Mouse (Mus musculus) CH12.LX (cell line): ENCODE data around the gene Snrk. TPM values are rescaled to one million over a fixed set of nuclear protein-coding genes. Genes with fewer than 3 reads are reported as not detected.

Source experiments
- DNase-seq: peaks from one replicate; pipeline ENCODE4 v3.0.0-alpha.2; 2013; ENCODE audit errors: extremely low read depth
- H3K27ac ChIP-seq: 2 replicates; pipeline ENCODE4 v1.5.1; 2012; ENCODE audit warnings: low read depth, mild to moderate bottlenecking, control low read depth, moderate library complexity; ENCODE audit not compliant: insufficient read depth
- H3K27me3 ChIP-seq: replicated peaks from 2 replicates; pipeline ENCODE3; 2012; ENCODE audit warnings: inconsistent platforms
- H3K36me3 ChIP-seq, 2 experiments: replicated peaks in 1 of 2; 2 replicates each; pipeline versions ENCODE3 to v1.6.1; 2012; ENCODE audit warnings: inconsistent platforms in 1 of 2, low read length in 1 of 2, mild to moderate bottlenecking in 1 of 2, mixed read lengths in 1 of 2, moderate library complexity in 1 of 2; ENCODE audit not compliant: control insufficient read depth in 1 of 2, insufficient read depth in 1 of 2
- H3K4me1 ChIP-seq, 2 experiments: 2 replicates each; pipeline ENCODE4 v1.6.1; 2012; ENCODE audit warnings: inconsistent platforms in 1 of 2, moderate library complexity in 1 of 2; ENCODE audit not compliant: insufficient read depth in 2 of 2, control insufficient read depth in 1 of 2
- H3K4me2 ChIP-seq: 2 replicates; pipeline ENCODE4 v1.6.1; 2012; ENCODE audit warnings: low read depth, mild to moderate bottlenecking, control low read depth; ENCODE audit not compliant: poor library complexity, insufficient read depth, severe bottlenecking
- H3K4me3 ChIP-seq, 3 experiments: fragments of 150-350 bp in 1 of 3; sonication (generic) in 1 of 3; replicated peaks in 1 of 3; 2 replicates each; pipeline versions ENCODE3 to v1.5.1; 2011 to 2012; ENCODE audit warnings: low read depth in 2 of 3, low read length in 2 of 3, mild to moderate bottlenecking in 2 of 3, moderate library complexity in 2 of 3, control low read depth in 1 of 3, improper control_type of control experiment in 1 of 3, inconsistent platforms in 1 of 3, mixed read lengths in 1 of 3; ENCODE audit not compliant: poor library complexity in 1 of 3
- H3K79me2 ChIP-seq: replicated peaks from 2 replicates; pipeline ENCODE4 v1.6.1; 2012; ENCODE audit warnings: mild to moderate bottlenecking, moderate library complexity; ENCODE audit not compliant: control insufficient read depth, poor library complexity, insufficient read depth, severe bottlenecking; ENCODE audit errors: extremely low read depth
- H3K9ac ChIP-seq: 2 replicates; pipeline ENCODE4 v1.6.1; 2012; ENCODE audit warnings: low read depth, mild to moderate bottlenecking, control low read depth, moderate library complexity; ENCODE audit not compliant: insufficient read depth
- H3K9me3 ChIP-seq: replicated peaks from 2 replicates; pipeline ENCODE3; 2012; ENCODE audit warnings: low read length, inconsistent platforms, mixed read lengths
- CHD1 ChIP-seq: IDR thresholded peaks from 2 replicates; pipeline ENCODE4 v1.6.1; 2012; ENCODE audit warnings: low read depth, low read length, improper control_type of control experiment, inconsistent platforms
- CHD2 ChIP-seq: IDR thresholded peaks from 2 replicates; pipeline ENCODE4 v1.6.1; 2011; ENCODE audit warnings: low read length, improper control_type of control experiment
- CTCF ChIP-seq, 2 experiments: IDR thresholded peaks in 1 of 2; conservative IDR thresholded peaks in 1 of 2; 2 replicates each; pipeline ENCODE4 v1.5.1; 2011 to 2012; ENCODE audit warnings: low read depth in 2 of 2, low read length in 2 of 2, improper control_type of control experiment in 1 of 2, inconsistent platforms in 1 of 2, mild to moderate bottlenecking in 1 of 2, moderate library complexity in 1 of 2
- E2F4 ChIP-seq: IDR thresholded peaks from 2 replicates; pipeline ENCODE4 v1.6.1; 2011; ENCODE audit warnings: low read depth, low read length, improper control_type of control experiment; ENCODE audit not compliant: insufficient replicate concordance
- ELF1 ChIP-seq: IDR thresholded peaks from 2 replicates; pipeline ENCODE4 v1.6.1; 2014; ENCODE audit warnings: low read depth, mild to moderate bottlenecking, inconsistent platforms, low read length, improper control_type of control experiment
- EP300 ChIP-seq: IDR thresholded peaks from 2 replicates; pipeline ENCODE4 v1.6.1; 2011; ENCODE audit warnings: low read length, improper control_type of control experiment
- HCFC1 ChIP-seq: IDR thresholded peaks from 2 replicates; pipeline ENCODE4 v1.6.1; 2012; ENCODE audit warnings: low read depth, mild to moderate bottlenecking, inconsistent platforms, low read length, improper control_type of control experiment
- IRF4 ChIP-seq: IDR thresholded peaks from 2 replicates; pipeline ENCODE4 v1.6.1; 2014; ENCODE audit warnings: low read depth, mild to moderate bottlenecking, inconsistent platforms, low read length, improper control_type of control experiment
- JUN ChIP-seq: IDR thresholded peaks from 2 replicates; pipeline ENCODE4 v1.6.1; 2011; ENCODE audit warnings: low read depth, mild to moderate bottlenecking, low read length, improper control_type of control experiment, moderate library complexity; ENCODE audit not compliant: insufficient read depth
- KAT2A ChIP-seq: IDR thresholded peaks from 2 replicates; pipeline ENCODE4 v1.6.1; 2012; ENCODE audit warnings: low read length, improper control_type of control experiment, inconsistent platforms; ENCODE audit not compliant: insufficient replicate concordance
- MAFK ChIP-seq: IDR thresholded peaks from 2 replicates; pipeline ENCODE4 v1.6.1; 2011; ENCODE audit warnings: low read length, improper control_type of control experiment; ENCODE audit not compliant: insufficient replicate concordance
- MAX ChIP-seq: IDR thresholded peaks from 2 replicates; pipeline ENCODE4 v1.6.1; 2011; ENCODE audit warnings: low read length, improper control_type of control experiment
- MAZ ChIP-seq: IDR thresholded peaks from 2 replicates; pipeline ENCODE4 v1.6.1; 2012; ENCODE audit warnings: low read depth, mild to moderate bottlenecking, inconsistent platforms, low read length, improper control_type of control experiment, moderate library complexity
- MXI1 ChIP-seq: IDR thresholded peaks from 2 replicates; pipeline ENCODE4 v1.6.1; 2011; ENCODE audit warnings: mild to moderate bottlenecking, low read depth, low read length, improper control_type of control experiment
- MYC ChIP-seq: IDR thresholded peaks from 2 replicates; pipeline ENCODE4 v1.6.1; 2011; ENCODE audit warnings: low read depth, mild to moderate bottlenecking, improper control_type of control experiment, low read length
- NRF1 ChIP-seq: IDR thresholded peaks from 2 replicates; pipeline ENCODE4 v1.6.1; 2014; ENCODE audit warnings: low read depth, mild to moderate bottlenecking, inconsistent platforms, low read length, improper control_type of control experiment, moderate library complexity
- PAX5 ChIP-seq: IDR thresholded peaks from 2 replicates; pipeline ENCODE4 v1.6.1; 2012; ENCODE audit warnings: low read length, inconsistent platforms, mixed read lengths
- POLR2A ChIP-seq: IDR thresholded peaks from 2 replicates; pipeline ENCODE4 v1.6.1; 2011; ENCODE audit warnings: low read depth, mild to moderate bottlenecking, improper control_type of control experiment, low read length
- POLR2AphosphoS2 ChIP-seq: IDR thresholded peaks from 2 replicates; pipeline ENCODE4 v1.6.1; 2011; ENCODE audit warnings: low read depth, low read length, improper control_type of control experiment
- RCOR1 ChIP-seq: conservative IDR thresholded peaks from 2 replicates; pipeline ENCODE4 v1.6.1; 2012; ENCODE audit warnings: low read depth, mild to moderate bottlenecking, inconsistent platforms, low read length, improper control_type of control experiment
- SIN3A ChIP-seq: IDR thresholded peaks from 2 replicates; pipeline ENCODE4 v1.6.1; 2012; ENCODE audit warnings: low read length, improper control_type of control experiment, inconsistent platforms
- SMC3 ChIP-seq: IDR thresholded peaks from 2 replicates; pipeline ENCODE4 v1.6.1; 2011; ENCODE audit warnings: low read depth, low read length, improper control_type of control experiment
- TCF12 ChIP-seq: IDR thresholded peaks from 2 replicates; pipeline ENCODE4 v1.6.1; 2014; ENCODE audit warnings: low read depth, mild to moderate bottlenecking, inconsistent platforms, low read length, improper control_type of control experiment
- UBTF ChIP-seq: IDR thresholded peaks from 2 replicates; pipeline ENCODE4 v1.6.1; 2012; ENCODE audit warnings: low read depth, mild to moderate bottlenecking, inconsistent platforms, low read length, improper control_type of control experiment, moderate library complexity
- USF1 ChIP-seq: IDR thresholded peaks from 2 replicates; pipeline ENCODE4 v1.6.1; 2014; ENCODE audit warnings: low read depth, mild to moderate bottlenecking, inconsistent platforms, low read length, improper control_type of control experiment
- USF2 ChIP-seq: conservative IDR thresholded peaks from 2 replicates; pipeline ENCODE4 v1.6.1; 2011; ENCODE audit warnings: low read depth, low read length, improper control_type of control experiment
- ZC3H11A ChIP-seq: IDR thresholded peaks from 2 replicates; pipeline ENCODE4 v1.6.1; 2012; ENCODE audit warnings: low read depth, mild to moderate bottlenecking, inconsistent platforms, low read length, improper control_type of control experiment
- dilution Hi-C: fragments of 300-500 bp; cut with MboI; formaldehyde crosslinking; loops from 2 replicates; pipeline ENCODE4 v1.14.3; 2020; ENCODE audit warnings: low sequenced_read_pairs; ENCODE audit not compliant: extremely low pct_unique_long_range_greater_than_20kb, extremely low pct_ligation_motif_present
- in situ Hi-C: fragments of 300-500 bp; cut with MboI; formaldehyde crosslinking; loops from 3 replicates; pipeline ENCODE4 v1.14.3; 2019; ENCODE audit warnings: low sequenced_read_pairs, low pct_ligation_motif_present, low pct_unique_long_range_greater_than_20kb, mixed read lengths
- polyA plus RNA-seq: library from polyadenylated mRNA; unstranded; fragments of >175 nt; gene quantifications from 2 replicates; pipeline ENCODE4 v1.2.1, GENCODE M21; 2012; ENCODE audit warnings: low read depth; ENCODE audit not compliant: insufficient read length
- total RNA-seq, 2 experiments: library from RNA; depleted of rRNA; stranded (reverse); fragments of 300-350 nt in 1 of 2; fragments of >200 nt in 1 of 2; gene quantifications; 2 replicates each; pipeline ENCODE4 v1.2.3; 2012 to 2014

Gene Snrk
- total and polyA plus RNA-seq, 3 experiments = 6.1 to 13.1 (median 7.0) TPM

DNA sequence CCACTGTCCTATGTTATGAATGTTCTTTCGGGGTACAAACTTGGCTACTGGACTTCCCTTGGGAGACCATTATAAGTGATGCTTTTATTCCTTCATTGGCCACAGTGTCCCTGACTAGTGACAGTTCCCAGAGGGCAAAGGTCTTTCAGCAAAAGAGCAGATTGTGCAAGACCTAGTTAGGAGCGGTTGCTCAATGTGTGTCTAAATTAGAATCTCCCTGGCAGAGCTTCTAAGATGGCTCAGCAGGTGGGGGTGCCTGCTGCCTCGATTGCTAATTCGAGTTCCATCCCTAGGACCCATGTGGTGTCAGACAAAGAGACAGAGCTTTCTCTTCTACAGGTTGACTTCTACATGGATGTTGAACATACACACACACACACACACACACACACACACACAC lies 1.5 kb upstream of the Snrk start:
- DNase-seq = no peak
- Histone ChIP-seq H3K36me3 (peaks cover 0 to 3% of the 10 kb centered on the region in 2 experiments), H3K9ac (no peak overlapping the region), H3K4me1 (peaks cover 2 to 10% of the 10 kb centered on the region in 2 experiments; a peak in 3 of 4 replicates), H3K27ac (no peak overlapping the region), H3K9me3 (no peaks in the 10 kb centered on the region), H3K27me3 (peaks cover 14% of the 10 kb centered on the region), H3K4me2 (no peak overlapping the region), H3K4me3 (no peak overlapping the region), H3K79me2 (peaks cover 6% of the 10 kb centered on the region)
- no peak for TF ChIP-seq RCOR1
- TF ChIP-seq USF1 = no peak
- TF ChIP-seq SIN3A = no peak
- no peak for TF ChIP-seq MYC
- dilution Hi-C loops = no loop called here
- in situ Hi-C loops = no loop called here

DNA sequence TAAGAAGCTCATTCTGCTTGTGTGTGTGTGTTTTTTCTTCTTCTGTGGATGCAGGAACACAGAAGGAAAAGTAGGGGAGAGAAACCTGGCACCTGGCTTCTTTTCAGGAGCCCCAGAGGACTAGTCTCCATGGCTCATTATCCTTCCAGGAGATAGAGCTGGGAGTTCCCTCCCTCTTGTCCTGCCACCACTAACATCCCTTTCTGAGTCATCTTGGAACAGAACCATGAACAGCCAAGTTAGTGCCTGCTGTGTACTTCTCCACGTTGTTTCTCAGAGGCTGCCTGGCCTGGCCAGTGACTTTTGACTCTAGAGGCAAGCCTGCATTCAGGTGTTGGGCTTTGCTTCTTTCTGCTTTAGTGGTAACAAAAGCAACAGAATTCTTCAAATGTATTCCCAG lies 707 bp upstream of the Snrk start:
- H3K36me3 ChIP-seq = peaks cover 0 to 9% of the 10 kb centered on the region in 2 experiments
- no peak for DNase-seq
- peaks cover 6% of the 10 kb centered on the region for H3K79me2 ChIP-seq
- in situ Hi-C loops = no loop called here
- H3K27me3 ChIP-seq = peaks cover 9% of the 10 kb centered on the region
- no peak overlapping the region for H3K4me3 ChIP-seq
- dilution Hi-C loops = no loop called here
- no peak overlapping the region for H3K9ac ChIP-seq
- TF ChIP-seq EP300 (no peak), ZC3H11A (no peak), MAZ (no peak), POLR2A (no peak), KAT2A (no peak), CHD1 (no peak)
- TF ChIP-seq, all 38 proteins: peak for 0
- no peak overlapping the region for H3K4me2 ChIP-seq
- no peaks in the 10 kb centered on the region for H3K9me3 ChIP-seq
- H3K4me1 ChIP-seq = peaks cover 2 to 10% of the 10 kb centered on the region in 2 experiments; a peak in 3 of 4 replicates
- no peak overlapping the region for H3K27ac ChIP-seq

DNA sequence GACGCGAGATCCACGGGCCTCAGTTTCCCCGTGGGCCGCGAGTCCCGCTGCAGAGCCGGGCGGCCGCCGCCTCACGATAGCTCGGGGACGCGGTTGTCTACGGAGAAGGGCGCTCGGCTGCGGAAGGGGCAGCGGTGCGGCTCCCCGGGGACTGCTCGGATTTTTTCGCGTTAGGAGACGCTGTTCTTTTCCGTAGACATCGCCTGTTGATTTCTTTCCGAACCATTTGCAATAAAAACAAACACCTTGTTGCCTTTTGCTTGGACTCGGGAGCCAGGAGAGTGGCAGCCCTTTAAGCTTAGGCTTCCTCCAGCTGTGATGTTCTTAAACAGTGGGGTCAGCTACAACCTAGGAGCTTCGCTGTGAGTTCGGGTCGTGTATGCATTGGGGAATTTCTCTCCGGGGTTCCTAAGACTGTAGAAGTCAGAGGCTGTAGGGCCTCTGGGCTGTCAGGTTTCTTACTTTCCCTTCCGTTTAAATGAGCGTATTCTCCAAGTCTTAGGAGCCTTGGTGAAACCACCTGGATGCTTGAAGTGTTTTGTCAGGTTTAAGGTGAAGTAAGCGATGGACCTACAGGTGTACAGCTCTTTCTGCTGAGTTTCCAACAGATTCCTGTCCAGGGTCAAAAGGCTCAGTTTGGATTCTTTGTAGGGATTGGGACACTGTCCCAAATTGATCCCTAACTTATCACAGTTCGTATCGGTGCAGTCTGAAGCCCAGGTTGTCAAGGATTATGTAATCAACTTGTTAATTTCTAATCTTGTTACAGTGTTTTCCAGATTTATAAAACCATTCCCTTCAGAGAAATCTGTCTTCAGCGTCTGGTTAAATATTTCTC lies 845 bp downstream of the Snrk start:
- H3K27ac ChIP-seq = no peak overlapping the region
- peak; percentile 14 for DNase-seq
- H3K36me3 ChIP-seq = peaks cover 0 to 9% of the 10 kb centered on the region in 2 experiments
- H3K9me3 ChIP-seq = no peaks in the 10 kb centered on the region
- H3K4me3 ChIP-seq = peak overlapping the region; percentile 69 to 90 (median 76)
- in situ Hi-C loops (no loop called here), dilution Hi-C loops (no loop called here)
- H3K4me1 ChIP-seq = peaks cover 2 to 10% of the 10 kb centered on the region in 2 experiments; a peak in 3 of 4 replicates
- peak overlapping the region; percentile 99 for H3K4me2 ChIP-seq
- peak overlapping the region; percentile 92 for H3K9ac ChIP-seq
- peaks cover 5% of the 10 kb centered on the region for H3K27me3 ChIP-seq
- TF ChIP-seq TCF12 (0 out of 2 replicates have a peak, but pooled peaks have one; percentile 2), SIN3A (peak; percentile 43; the same call in 1 of the 2 replicates), MXI1 (peak; percentile 67), SMC3 (no peak), USF2 (no peak), PAX5 (no peak), ELF1 (no peak), E2F4 (no peak), UBTF (peak; percentile 84), POLR2AphosphoS2 (no peak), HCFC1 (no peak), MAX (no peak), JUN (no peak), MAFK (no peak), IRF4 (no peak), CHD2 (no peak), CTCF (conservative IDR thresholded peaks at IDR 0.05 in 1 of 2, IDR thresholded peaks at IDR 0.05 in 1 of 2; ENCODE audit: low read depth in 2 of 2, low read length in 2 of 2) (no peak), NRF1 (no peak)
- peaks cover 6% of the 10 kb centered on the region for H3K79me2 ChIP-seq
